Mouse (Mus musculus) lung, adult 2 months (tissue): ENCODE measurements around the gene Arhgef1.

Source experiments
- CTCF ChIP-seq: fragments of 200-500 bp; IDR thresholded peaks from 2 replicates; pipeline ENCODE4 v1.5.1; 2011; ENCODE audit warnings: mild to moderate bottlenecking, low read length, control low read depth; ENCODE audit not compliant: insufficient read depth
- POLR2A ChIP-seq: fragments of 200-500 bp; IDR thresholded peaks from 2 replicates; pipeline ENCODE4 v1.6.1; 2011; ENCODE audit warnings: low read depth, mild to moderate bottlenecking, control low read depth, low read length, borderline replicate concordance; ENCODE audit errors: extremely low read depth

GRCm38 (mm10) chr7:24931651-24932050 is 28.9 kb downstream of the Arhgef1 start:
- TF ChIP-seq CTCF (no peak), POLR2A (no peak)
